Mouse (Mus musculus) lung, postnatal 0 days (tissue): Measurements from ENCODE around the gene Ap1m1. TPM values are rescaled to one million over a fixed set of nuclear protein-coding genes. Genes with fewer than 3 reads are reported as not detected.

Source experiments
- ATAC-seq: fragments of 200-750 bp; cut with Nextera tagmentation; 2 replicates; pipeline ENCODE4 v1.8.0; 2017; ENCODE audit warnings: moderate library complexity
- DNase-seq: peaks from one replicate; pipeline ENCODE4 v3.0.0-alpha.2; 2016; ENCODE audit warnings: low spot score
- H3K27ac ChIP-seq: fragments of 300-500 bp; sonication (generic); 2 replicates; pipeline ENCODE4 v1.5.1; 2014; ENCODE audit warnings: antibody characterized with exemption, mild to moderate bottlenecking, low read length, mixed read lengths
- H3K27me3 ChIP-seq: fragments of 300-500 bp; sonication (generic); replicated peaks from 2 replicates; pipeline ENCODE4 v1.6.1; 2014; ENCODE audit warnings: low read length, mixed read lengths; ENCODE audit not compliant: insufficient read depth
- H3K36me3 ChIP-seq: fragments of 300-500 bp; sonication (generic); 2 replicates; pipeline ENCODE4 v1.6.1; 2014; ENCODE audit warnings: low read length, mixed read lengths; ENCODE audit not compliant: insufficient read depth
- H3K4me1 ChIP-seq: fragments of 300-500 bp; sonication (generic); 2 replicates; pipeline ENCODE4 v1.6.1; 2014; ENCODE audit warnings: antibody characterized with exemption, low read depth, low read length, mixed read lengths; ENCODE audit not compliant: insufficient read depth
- H3K4me2 ChIP-seq: fragments of 300-500 bp; sonication (generic); replicated peaks from 2 replicates; pipeline ENCODE4 v1.6.1; 2014; ENCODE audit warnings: low read depth, mild to moderate bottlenecking, low read length, moderate library complexity, mixed read lengths
- H3K4me3 ChIP-seq: fragments of 300-500 bp; sonication (generic); 2 replicates; pipeline ENCODE4 v1.5.1; 2014; ENCODE audit warnings: low read depth, low read length
- H3K9ac ChIP-seq: fragments of 300-500 bp; sonication (generic); replicated peaks from 2 replicates; pipeline ENCODE4 v1.6.1; 2014; ENCODE audit warnings: low read depth, mild to moderate bottlenecking
- H3K9me3 ChIP-seq: fragments of 300-500 bp; sonication (generic); 2 replicates; pipeline ENCODE4 v1.6.1; 2016; ENCODE audit warnings: low read length, mixed read lengths
- CTCF ChIP-seq: IDR thresholded peaks from 2 replicates; pipeline ENCODE4 v1.5.1; 2016; ENCODE audit warnings: antibody characterized with exemption, mild to moderate bottlenecking
- EP300 ChIP-seq: IDR thresholded peaks from 2 replicates; pipeline ENCODE4 v1.6.1; 2016; ENCODE audit warnings: antibody characterized with exemption, mild to moderate bottlenecking, control low read depth
- WGBS: fragments of 180-500 bp; shearing (Covaris S2); extraction: QIAGEN DNeasy Blood & Tissue Kit; methylation state at CpG from one replicate; pipeline ENCODE4 v1.1.7; 2014; 5-methylcytosine and 5-hydroxymethylcytosine counted together
- polyA plus RNA-seq: library from polyadenylated mRNA; unstranded; fragments of >200 nt; fragmentation: Nextera tagmentation; extraction: Ambion mirVana; gene quantifications from 2 replicates; pipeline ENCODE4 v1.2.1, GENCODE M21; 2015

The Ap1m1 gene
- polyA plus RNA-seq, 1 experiment from 2014 or later = 68.2 TPM

DNA sequence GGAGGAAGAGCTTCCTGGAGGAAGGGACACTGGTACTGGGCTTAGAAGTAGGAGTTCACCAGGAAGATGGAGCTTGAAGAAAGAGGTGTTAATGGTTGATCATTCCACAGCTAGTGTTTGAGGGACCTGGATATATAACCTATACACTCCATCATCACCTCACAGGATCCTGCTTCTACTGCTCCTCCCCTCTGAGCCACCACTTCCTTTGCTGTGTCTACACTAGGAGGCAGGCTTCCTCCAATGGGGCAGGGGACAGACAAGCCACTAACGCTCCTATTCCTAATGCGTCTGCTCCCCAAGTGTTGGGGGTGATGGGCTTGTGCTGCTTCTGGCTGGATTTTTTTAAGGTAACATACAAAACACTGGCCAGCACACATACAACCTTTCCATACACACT is 29.1 kb upstream of the Ap1m1 start:
- Histone ChIP-seq H3K27ac (no peak overlapping the region), H3K4me1 (no peaks in the 10 kb centered on the region), H3K4me2 (no peak overlapping the region), H3K4me3 (no peak overlapping the region), H3K27me3 (no peaks in the 10 kb centered on the region), H3K36me3 (no peaks in the 10 kb centered on the region), H3K9me3 (no peaks in the 10 kb centered on the region), H3K9ac (no peak overlapping the region)
- DNase-seq (no peak), ATAC-seq (no peak)
- WGBS = 57% methylated on average over 2 of the region's 2 CpGs
- peak; percentile 20 for TF ChIP-seq CTCF
- TF ChIP-seq EP300 = no peak

- TF ChIP-seq EP300 (no peak), CTCF (no peak)
- H3K4me2 ChIP-seq = no peak overlapping the region
- DNase-seq = no peak
- no peaks in the 10 kb centered on the region for H3K36me3 ChIP-seq
- ATAC-seq = no peak
- 81% methylated on average over 1 of the region's 1 CpGs for WGBS
- no peak overlapping the region for H3K4me3 ChIP-seq
- H3K4me1 ChIP-seq = no peaks in the 10 kb centered on the region
- no peaks in the 10 kb centered on the region for H3K9me3 ChIP-seq
- no peak overlapping the region for H3K9ac ChIP-seq
- H3K27me3 ChIP-seq = no peaks in the 10 kb centered on the region
- no peak overlapping the region for H3K27ac ChIP-seq
These were observed 28.0 kb upstream of the Ap1m1 start for GRCm38 (mm10) chr8:72211846-72212245.

GRCm38 (mm10) chr8:72212751-72213150 is 27.1 kb upstream of the Ap1m1 start, which contains the start of gene Cib3:
TSS of gene Cib3 (minus strand) at chr8:72212837.
- no peak within 1 kb of the TSS for H3K27ac ChIP-seq
- no peak within 1 kb of the TSS for H3K4me3 ChIP-seq
- no peak within 1 kb of the TSS for H3K9ac ChIP-seq
- no peaks in the 10 kb centered on the region for H3K4me1 ChIP-seq
- H3K4me2 ChIP-seq = no peak within 1 kb of the TSS
- H3K27me3 ChIP-seq = no peaks in the 10 kb centered on the region
- ATAC-seq (no peak), DNase-seq (no peak)
- H3K9me3 ChIP-seq = no peaks in the 10 kb centered on the region
- TF ChIP-seq EP300 (no peak), CTCF (no peak)
- H3K36me3 ChIP-seq = no peaks in the 10 kb centered on the region
- 47% methylated on average over 4 of the region's 4 CpGs for WGBS

DNA sequence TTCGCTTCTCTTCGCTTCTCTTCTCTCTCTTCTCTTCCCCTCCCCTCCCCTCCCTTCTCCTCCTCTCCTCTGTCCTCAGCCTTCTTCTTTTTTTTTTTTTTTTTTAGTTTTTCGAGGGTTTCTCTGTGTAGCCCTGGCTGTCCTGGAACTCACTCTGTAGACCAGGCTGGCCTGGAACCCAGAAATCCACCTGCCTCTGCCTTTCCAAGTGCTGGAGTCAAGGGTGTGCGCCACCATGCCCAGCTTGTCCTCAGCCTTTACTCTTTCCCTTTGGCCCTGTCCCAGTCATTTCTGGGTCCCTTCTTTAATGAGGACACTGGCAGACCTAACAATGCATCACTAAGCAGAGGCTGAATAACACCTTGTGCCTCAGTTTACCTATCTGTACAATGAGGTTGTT is 26.3 kb upstream of the Ap1m1 start, which contains the start of gene Gm11034:
Gene Gm11034 (minus strand): TSS at position 101 of the 400 bp plus-strand sequence.
- Histone ChIP-seq H3K4me1 (no peaks in the 10 kb centered on the region), H3K27me3 (no peaks in the 10 kb centered on the region), H3K36me3 (no peaks in the 10 kb centered on the region), H3K27ac (no peak within 1 kb of the TSS), H3K4me2 (no peak within 1 kb of the TSS), H3K4me3 (no peak within 1 kb of the TSS), H3K9me3 (no peaks in the 10 kb centered on the region), H3K9ac (no peak within 1 kb of the TSS)
- no peak for DNase-seq
- WGBS = 72% methylated on average over 4 of the region's 4 CpGs
- no peak for ATAC-seq
- no peak for TF ChIP-seq CTCF
- no peak for TF ChIP-seq EP300

GRCm38 (mm10) chr8:72215060-72215459 is 24.8 kb upstream of the Ap1m1 start:
- Histone ChIP-seq H3K4me1 (peaks cover under 1% of the 10 kb centered on the region; the same call in 1 of the 2 replicates), H3K27me3 (no peaks in the 10 kb centered on the region), H3K36me3 (no peaks in the 10 kb centered on the region), H3K27ac (no peak overlapping the region), H3K9me3 (no peaks in the 10 kb centered on the region), H3K4me3 (no peak overlapping the region), H3K9ac (no peak overlapping the region), H3K4me2 (no peak overlapping the region)
- DNase-seq (peak; percentile 51), ATAC-seq (no peak)
- 32% methylated on average over 2 of the region's 2 CpGs for whole genome bisulfite sequencing
- TF ChIP-seq EP300 (no peak), CTCF (peak; percentile 78)

DNA sequence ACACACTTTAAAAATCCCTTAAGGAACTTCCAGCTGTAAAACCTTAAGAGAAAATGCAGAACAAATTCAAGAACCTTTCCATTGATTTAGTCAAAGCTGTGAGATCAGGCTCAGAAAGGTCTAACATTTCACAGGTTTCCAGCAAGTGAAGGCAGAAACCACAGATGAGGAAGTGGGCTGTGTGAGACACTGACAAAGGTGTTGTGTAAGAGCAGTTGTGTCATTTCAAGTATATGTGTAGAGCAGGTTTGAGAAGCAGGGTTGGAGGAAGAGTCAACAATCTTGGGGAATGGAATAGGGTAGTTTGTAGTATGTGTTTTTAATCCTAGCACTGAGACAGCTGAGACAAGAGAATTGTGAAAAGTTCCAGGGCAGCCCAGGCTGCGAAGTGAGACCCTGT is 23.9 kb upstream of the Ap1m1 start:
- ATAC-seq = no peak; the same call in 1 of the 2 replicates
- no peaks in the 10 kb centered on the region for H3K27me3 ChIP-seq
- TF ChIP-seq CTCF = no peak
- 0 out of 2 replicates have a peak, but pooled peaks have one; percentile 12 for TF ChIP-seq EP300

More for the DNA sequence above, 23.9 kb upstream of the Ap1m1 start:
- H3K4me2 ChIP-seq = no peak overlapping the region
- H3K27ac ChIP-seq = no peak overlapping the region
- no peak overlapping the region for H3K4me3 ChIP-seq
- no peak overlapping the region for H3K9ac ChIP-seq
- H3K4me1 ChIP-seq = peaks cover 5% of the 10 kb centered on the region; the same call in 1 of the 2 replicates
- peak; percentile 67 for DNase-seq
- H3K9me3 ChIP-seq = no peaks in the 10 kb centered on the region
- WGBS = 33% methylated on average over 1 of the region's 1 CpGs
- no peaks in the 10 kb centered on the region for H3K36me3 ChIP-seq
